Mouse (Mus musculus) kidney, adult 9 months (tissue): ENCODE measurements around the gene Zfp54.
"Not testable (repeated sequence)": the region's sequence is repeated elsewhere in the genome, so short reads cannot be mapped to it uniquely, and the experiment has no call there.

Source experiments
- DNase-seq: peaks from one replicate; pipeline ENCODE4 v3.0.0; 2022

Zfp54 gene

DNA sequence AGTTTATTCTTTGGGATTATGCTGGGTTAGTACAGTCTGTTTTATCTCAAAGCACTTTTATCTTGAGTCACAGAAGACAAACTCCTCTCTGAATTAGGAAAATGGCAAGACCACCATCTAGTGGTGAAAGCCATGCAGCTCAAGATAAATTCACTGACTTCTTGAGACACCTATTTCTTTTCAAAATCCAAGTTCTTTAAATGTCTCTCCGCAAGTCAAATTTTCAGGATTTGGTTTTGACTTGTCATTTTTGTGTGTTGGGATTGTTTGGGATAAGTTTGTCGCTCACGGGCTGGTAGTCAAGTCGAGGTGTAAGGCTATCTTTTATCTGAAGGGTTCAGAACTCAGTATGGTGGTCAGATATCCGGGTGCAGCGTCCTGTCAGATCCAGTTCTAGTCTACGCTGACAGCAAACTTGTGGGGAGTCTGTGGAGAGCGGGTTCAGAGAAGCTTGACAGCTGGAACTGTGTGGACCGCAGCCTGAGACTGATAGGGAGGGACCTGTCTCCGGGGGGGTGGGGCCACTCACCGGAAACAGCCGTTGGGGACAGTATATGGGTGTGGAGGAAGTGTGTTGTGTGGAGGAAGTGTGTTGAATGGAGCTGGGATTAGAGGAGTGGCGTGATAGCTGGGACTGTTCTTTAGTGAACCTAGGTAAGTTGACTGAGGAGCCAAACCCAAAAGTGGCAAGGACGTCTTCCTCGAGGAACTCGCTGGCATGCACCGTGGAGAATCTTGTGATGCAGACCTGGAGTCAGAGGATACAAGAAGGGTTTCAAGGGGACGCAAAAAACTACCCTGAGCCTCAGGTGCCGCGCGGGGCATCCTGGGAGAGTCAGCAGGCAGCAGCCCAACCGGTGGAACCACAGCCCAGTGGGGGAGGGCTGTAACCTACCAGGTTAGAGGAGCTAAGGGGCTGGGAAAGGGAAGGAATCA is at the start of gene Zfp54:
TSS of gene Zfp54 (plus strand) at position 564 of the 936 bp plus-strand sequence.
- peak; percentile 73 for DNase-seq

DNA sequence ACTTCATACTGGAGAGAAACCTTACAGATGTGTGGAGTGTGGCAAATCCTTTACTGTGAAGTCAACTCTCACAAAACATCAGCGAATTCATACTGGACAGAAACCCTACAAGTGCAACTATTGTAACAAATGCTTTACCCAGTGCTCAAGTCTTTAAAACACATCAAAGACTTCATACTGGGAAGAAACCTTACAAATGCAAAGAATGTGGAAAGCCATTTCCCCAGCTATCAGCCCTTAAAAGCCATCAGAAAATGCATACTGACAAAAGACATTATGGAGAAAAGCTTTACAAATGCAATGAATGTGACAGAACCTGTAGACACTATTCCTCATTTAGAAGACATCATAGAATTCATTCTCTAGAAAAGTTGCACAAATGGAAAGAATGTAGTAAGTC is 47.7 kb upstream of the Zfp54 start:
- no peak for DNase-seq

DNA sequence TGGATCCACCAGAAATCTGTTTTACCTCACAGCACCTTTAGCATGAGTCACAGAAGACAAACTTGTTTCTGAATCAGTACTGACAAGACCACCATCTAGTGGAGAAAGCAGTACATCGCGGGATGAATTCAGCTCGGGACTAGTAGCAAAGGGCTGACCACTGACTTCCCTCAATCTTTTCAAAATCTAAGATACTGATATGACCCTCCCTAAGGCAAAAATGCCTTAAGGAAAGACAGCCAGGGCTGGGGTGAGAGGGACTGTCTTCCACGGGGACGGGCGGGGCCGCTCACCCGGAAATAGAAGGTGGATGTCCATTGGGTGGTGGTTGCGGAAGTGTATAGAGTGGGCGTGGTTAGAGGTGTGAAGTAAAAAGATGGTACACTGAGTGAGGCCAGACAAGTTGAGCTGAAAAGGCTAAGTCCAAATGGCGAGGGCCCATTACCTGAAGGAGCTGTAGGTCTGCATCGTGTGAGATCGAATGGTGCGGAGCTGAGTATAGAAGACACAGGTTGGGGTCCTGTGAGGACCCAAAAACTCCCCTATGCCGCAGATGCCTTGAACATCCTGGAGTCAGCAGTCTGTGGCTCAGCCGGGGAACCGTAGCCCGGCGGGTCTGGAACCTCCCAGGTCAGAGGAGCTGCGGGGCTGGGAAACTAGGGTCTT is 39.5 kb upstream of the Zfp54 start, which contains the start of gene Zfp677:
TSS of gene Zfp677 (plus strand) at position 358 of the 666 bp plus-strand sequence.
- peak; percentile 70 for DNase-seq

DNA sequence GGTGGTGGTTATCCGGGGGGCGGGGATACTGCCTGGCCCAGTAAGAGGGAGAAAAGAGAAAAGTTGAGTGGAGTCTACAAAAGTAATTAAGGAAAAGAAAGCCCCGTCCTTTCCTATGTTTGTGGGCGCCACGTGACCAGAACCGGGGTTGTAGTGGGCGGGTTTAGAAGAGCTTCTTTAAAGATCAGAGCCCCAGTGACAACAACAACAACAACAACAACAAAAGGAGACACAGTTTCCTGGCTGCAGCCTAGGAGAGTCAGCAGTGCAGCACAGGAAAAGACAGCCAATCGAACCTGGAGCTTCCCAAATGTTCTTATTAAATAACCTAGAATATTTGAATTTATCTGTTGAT is 39.0 kb upstream of the Zfp54 start:
- DNase-seq, result no peak

DNA sequence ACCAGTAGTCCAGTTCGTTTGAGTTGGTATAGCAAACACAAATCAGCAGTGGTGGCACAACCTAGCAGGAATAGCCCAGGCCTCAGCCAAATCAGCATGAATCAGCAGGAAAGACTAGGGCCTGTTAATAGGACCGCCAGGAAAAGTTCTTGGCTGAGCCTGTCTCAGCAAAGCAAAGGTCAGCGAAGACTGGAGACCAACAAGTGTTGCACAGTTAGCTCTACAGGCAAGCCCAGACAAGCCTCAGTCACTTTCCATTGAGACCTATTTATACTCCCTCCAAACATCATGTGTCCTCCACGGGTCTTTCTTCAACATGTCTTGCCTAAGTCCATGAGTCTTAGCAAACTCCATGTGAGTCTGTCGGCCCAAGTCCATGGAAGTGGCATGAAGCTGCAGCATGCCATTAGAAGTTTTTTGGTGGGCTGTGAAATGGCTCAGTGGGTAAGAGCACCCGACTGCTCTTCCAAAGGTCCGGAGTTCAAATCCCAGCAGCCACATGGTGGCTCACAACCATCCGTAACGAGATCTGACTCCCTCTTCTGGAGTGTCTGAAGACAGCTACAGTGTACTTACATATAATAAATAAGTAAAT is 15.9 kb downstream of the Zfp54 start:
- peak; percentile 26 for DNase-seq

DNA sequence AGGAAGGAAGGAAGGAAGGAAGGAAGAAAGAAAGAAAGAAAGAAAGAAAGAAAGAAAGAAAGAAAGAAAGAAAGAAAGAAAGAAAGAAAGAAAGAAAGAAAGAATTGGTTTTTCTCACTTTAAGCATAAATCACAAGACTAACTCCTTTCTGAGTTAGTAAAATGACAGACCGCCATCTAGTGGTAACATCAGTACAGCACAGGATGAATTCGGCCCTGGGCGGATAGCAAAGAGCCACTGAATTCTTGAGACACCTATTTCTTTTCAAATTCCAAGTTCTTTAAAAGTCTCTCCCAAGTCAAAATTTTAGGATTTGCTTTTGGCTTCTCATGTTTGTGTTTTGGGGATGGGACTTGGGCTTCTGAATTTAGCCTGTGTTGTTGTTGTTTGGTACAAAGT is 26.6 kb downstream of the Zfp54 start:
- DNase-seq, result peak; percentile 90

DNA sequence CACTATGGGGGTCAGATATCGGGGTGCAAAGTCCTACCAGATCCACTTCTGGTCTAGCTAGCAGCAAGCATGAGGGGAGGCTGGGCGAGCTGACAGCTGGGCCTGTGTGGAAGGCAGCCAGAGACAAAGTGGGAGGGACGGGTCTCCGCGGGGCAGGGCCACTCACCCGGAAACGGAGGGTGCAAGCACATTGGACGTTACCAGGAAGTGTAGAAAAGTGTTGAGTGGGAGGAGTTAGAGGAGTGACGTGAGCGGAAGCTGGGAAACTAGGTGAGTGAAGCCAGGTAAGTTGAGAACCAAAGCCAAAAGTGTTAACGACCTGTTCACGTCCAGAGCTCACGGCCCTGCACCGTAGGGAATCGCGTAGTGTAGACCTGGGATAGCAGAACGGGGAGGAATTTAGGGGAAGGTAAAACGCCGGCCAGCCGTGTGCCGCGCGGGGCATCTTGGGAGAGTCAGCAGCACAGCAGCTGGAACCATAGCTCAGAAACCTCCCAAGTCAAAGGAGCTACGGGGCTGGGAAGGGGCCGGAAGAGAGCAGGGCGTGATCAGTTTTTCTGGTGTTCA is 27.2 kb downstream of the Zfp54 start, which contains the start of gene Zfp51:
TSS of gene Zfp51 (plus strand) at position 237 of the 567 bp plus-strand sequence.
- DNase-seq, result peak; percentile 98

DNA sequence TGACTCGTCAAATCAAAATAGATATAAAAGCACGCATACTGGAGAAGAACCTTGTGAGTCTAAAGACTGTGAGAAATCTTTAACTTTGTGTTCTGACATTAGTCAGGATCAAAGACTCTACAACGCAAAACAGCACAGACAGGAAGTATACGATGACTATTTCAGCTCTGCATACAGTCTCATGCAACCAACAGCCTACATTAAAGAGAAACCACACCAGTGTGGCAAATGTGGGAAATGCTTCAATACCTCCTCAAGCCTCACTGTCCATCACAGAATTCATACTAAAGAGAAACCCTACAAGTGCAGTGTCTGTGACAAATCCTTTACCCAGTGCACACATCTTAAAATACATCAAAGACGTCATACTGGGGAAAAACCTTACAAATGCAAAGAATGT is 40.5 kb downstream of the Zfp54 start:
- DNase-seq, result no peak

DNA sequence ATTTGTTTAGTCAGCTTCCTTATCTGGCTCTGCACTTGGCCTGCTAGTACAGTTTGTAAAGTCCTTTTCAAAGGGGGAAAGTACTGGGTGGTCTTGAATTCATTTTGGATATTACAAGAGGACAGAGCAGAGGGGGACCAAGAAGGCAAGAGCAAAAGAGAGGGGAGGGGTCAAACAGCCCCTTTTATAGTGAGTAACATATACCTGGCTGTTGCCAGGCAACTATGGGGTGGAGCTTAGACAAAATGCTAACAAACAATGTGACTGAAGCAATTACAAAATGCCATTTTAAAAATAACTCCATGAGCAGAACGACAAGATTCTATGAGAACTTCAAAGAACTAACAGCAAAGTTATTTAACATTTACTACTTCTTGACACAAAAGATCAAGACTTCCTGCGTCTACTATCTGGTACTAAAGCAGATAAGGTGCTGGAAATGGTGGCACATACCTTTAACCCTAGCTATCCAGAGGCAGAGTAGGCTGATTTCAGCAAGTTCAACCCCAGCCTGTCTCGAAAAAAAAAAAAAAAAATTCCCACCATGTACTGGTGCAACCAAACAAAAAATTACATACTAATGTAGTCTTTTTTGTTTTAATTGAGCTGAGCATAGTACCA is 49.1 kb downstream of the Zfp54 start:
- no peak for DNase-seq

DNA sequence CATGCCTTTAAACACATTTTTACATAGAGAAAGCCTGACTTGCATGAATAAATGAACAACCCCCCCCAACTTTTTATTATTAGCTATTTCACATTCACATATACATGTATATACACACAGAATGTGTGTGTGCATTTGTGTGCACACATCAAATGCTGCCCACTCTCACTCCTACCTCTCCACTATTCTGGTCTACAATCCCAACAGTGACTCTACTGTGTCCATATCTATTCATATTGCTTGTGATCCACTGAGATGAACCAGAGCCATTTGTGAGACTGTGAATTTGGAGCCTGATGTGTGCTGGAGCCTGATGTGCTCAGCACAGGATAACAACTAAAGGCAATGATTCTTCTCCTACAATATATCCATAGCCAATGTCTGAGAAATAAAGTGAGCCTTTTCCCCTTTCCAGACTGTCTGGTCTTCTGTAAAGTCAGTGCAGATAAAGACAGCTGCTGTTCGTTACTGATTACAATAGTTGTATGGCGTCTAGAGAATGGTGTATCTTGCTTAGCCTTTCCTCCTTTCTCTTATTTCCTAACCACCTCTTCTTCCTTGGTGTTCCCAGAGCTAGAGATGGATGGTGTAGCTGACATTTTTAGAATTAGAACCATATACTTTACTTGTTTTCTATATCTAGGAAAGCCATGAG is 49.8 kb downstream of the Zfp54 start:
- no peak for DNase-seq

DNA sequence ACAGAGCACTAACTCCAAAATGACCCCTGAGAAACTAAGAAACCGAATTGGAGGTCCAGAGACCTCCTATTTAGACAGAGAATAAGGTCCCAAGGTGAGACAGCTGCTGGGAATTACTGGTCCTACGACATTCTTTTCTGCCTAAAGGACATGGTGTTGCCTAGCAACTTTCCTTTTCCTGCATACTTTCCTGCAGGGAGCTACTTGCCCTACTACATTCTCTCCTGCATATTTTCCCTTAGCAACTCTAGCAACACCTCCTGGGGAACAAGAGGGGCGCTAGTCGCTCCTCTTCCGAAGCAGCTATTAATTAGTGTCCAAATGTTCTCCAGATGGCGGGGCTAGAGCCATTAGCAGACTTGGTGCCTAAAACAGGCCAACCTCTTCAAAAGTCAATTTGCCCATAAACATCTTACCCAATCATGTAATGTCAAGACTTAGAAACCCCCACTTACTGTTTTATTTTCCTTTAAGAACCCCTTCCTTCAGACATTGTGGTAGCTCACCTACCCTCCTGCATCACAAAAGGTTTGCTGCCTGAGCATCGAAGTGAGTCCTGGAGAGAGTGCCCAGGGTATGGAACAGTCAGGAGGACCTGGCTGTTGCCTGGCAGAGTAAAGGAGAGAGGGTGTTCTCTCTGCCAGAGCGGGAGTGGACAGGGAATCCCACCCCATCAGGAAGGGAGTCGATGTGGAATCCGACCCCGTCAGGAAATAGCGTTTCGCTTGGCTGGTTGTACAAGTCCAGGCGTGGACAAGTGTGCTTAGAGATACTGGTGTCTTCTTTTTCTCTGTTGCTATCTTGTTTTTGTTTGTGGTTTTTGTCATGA is 50.5 kb downstream of the Zfp54 start:
- DNase-seq, result peak; percentile 72

DNA sequence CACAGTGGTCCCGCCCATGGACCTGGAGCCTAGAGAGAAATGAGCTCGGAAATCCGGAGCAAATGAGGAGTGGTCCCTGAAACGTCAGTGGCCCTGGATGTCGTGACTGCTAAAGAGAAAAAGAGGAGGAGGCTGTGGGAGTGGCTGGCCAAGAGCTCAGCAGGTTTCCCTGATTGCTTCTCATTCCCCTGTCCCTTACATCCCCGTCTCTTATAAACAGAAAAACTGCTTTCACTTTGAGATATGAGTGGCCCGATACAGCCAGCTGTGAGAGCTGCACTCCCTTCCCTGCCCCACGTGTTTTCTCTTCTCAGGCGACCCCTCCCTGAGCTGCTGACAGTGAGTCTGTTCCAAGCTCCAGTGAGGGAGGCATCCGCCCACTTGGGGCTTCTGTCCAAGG is 51.7 kb downstream of the Zfp54 start:
- peak; percentile 21 for DNase-seq

DNA sequence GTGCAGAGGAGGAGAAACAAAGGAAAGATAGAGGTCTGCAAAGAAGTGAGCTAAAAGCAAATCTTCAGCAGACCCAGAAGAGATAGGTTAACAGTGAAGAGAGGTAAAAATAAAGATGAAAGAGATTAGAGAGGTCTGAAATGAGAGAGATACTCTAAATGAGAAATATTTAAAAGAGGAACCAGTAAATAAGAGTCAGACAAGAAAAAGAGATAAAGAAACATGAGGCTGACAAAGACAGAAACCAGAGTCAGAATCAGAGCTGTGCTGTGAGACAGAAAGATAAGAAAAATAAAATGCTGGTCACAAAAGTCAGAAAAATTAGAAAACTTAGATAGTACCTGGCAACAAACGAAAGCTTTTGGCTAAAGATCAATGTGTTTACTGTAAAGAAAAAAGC is 52.3 kb downstream of the Zfp54 start:
- not testable (repeated sequence) for DNase-seq

DNA sequence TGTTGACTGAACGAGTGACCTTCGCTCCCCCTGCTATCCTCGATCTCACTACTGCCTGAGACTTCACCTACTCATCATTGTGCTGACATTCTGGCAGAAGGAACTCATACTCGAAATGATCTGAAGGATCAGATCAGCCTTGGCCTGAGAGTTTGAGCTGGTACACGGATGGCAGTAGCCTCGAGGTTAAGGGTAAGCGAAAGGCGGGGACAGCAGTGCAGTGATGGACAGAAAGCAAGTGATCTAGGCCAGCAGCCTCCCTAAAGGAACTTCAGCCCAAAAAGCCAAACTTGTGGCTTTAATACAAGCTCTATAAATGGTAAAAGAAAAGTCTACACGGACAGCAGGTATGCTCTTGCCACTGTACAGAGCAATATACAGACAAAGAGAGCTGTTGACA is 53.3 kb downstream of the Zfp54 start:
- DNase-seq, result not testable (repeated sequence)

DNA sequence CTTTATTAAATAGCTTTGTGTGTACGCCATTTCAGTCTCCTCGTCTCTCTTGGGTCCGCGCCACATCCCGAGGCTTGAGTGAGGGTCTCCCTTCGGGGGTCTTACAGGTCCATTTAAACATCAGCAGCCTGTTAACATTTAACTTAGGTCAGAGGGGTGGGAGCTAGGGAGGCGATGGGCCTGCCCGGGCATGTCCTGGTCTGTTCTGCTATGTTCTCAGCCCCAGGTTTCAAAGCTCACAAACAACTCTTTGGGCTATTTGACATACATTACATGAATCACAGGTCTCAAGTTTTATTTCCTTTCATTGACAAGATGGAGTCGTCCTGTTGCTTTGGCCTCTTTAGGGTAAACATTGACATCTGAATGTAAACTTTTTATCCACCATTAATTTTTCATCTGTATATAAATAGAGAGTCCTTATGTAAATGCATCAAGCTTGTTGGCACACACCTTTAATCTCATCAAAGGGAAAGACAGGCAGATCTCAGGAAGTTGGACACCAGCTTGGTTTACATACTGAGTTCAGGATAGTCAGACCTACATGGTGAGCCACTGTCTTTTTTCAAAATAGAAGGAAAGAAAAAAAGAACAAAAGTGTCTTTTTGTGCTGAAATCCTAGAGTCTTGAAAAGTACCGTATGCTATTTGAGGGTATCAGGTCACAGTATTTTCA is 55.2 kb downstream of the Zfp54 start:
- not testable (repeated sequence) for DNase-seq
